Mouse (Mus musculus) brain, embryonic 14.5 days (tissue): ENCODE measurements at regions not wholly inside any gene's neighbourhood (a gene's known extent, or its start where the extent isn't known, plus 50 kb on each side); places are given as distances from the start of the nearest gene placed in this dataset.
A peak's percentile ranks its signal among the peaks of the same experiment; 100 is the strongest.

ENCODE experiments used
- DNase-seq: peaks from one replicate; pipeline ENCODE4 v3.0.0-alpha.2; 2011; ENCODE audit warnings: low read depth
- CTCF ChIP-seq: fragments of 200-500 bp; IDR thresholded peaks from 2 replicates; pipeline ENCODE4 v1.5.1; 2012; ENCODE audit warnings: inconsistent platforms, mild to moderate bottlenecking, moderate library complexity, borderline replicate concordance; ENCODE audit not compliant: insufficient read depth, insufficient read length; ENCODE audit errors: extremely low read depth
- POLR2A ChIP-seq: fragments of 200-500 bp; IDR thresholded peaks from 2 replicates; pipeline ENCODE4 v1.6.1; 2012; ENCODE audit warnings: mild to moderate bottlenecking, inconsistent platforms, borderline replicate concordance; ENCODE audit not compliant: poor library complexity, insufficient read depth, insufficient read length, severe bottlenecking; ENCODE audit errors: extremely low read depth

DNA sequence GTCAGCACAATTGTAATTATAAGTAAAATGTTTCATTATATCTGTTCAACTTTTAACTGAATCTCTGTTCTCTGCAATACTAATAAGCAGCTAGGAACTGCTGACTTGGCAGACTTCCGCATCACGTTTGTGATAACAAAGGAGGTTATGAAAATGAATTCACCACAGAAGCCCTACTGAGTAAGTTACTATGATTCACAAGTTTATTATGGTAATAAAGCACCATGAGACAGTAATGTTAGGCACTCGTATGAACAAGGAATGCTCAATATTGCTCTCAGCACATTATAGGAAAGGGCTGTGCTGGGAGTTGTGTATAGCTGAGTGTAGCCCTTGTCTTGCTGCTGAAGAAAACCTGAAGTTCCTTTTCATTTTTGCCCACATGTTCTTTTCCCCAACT is 238.9 kb upstream of the Pcdh9 start:
- peak; percentile 31 for DNase-seq
- TF ChIP-seq CTCF (no peak), POLR2A (no peak)

DNA sequence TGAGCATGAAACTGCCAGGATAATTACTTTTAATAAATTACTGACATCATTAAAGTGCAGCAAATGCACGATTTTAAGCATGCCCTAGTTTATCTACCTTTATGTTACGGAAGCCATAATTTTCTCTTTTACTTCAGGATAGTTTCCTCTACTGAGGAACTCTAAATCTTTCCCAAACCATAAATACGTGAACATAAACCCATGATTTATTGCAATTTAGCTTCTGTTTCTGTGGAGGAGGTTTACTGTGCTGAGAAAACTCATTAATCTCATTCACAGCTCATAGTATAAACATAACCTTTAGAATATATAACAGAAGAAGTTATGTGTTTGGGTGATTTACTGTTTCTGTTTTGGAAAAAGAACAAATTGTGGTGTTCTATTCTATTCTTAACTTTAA is 233.1 kb upstream of the Pcdh9 start:
- TF ChIP-seq POLR2A, result no peak
- no peak for TF ChIP-seq CTCF
- DNase-seq, result no peak

DNA sequence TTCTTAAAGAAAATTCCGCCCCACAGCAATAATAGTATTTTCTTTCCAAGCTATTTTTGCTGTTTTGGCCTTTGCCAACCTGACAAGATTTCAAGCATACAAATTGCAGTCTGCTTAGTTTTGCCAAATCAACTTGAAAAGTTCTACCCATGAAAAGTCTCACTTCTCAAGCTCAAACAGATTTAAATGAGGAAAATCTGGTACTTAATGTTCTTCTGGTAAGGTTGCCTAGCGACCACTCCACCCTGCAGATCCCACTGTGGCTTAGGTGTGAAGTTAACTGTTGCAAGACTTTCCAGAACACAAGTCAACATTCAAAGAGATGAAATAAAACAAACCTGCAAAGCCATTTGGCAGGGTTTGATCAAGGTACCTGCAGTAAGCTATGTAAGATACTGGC is 208.4 kb upstream of the Pcdh9 start:
- TF ChIP-seq POLR2A (no peak), CTCF (no peak)
- DNase-seq, result peak; percentile 55

DNA sequence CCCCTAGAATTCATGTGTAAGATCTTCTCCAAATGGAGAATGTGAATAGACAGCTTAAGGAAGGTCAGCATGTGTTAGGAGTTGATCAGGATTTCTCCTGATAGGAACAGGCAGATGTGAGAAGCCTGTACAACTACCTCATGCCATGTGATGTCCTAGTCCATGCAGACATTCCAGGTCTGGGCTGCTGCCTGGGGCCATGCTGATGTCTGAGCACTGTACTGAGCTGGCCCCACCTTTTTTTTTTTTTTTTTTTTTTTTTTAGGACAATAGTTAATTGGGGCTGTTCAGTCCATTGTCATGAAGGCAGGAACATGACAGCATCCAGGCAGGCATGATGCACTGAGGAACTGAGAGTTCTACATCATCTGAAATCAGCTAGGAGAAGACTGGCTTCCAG is 203.5 kb upstream of the Pcdh9 start:
- no peak for TF ChIP-seq POLR2A
- TF ChIP-seq CTCF, result no peak
- DNase-seq, result no peak
